Mouse (Mus musculus): ENCODE measurements at regions not wholly inside any gene's neighbourhood (a gene's known extent, or its start where the extent isn't known, plus 50 kb on each side); places are given as distances from the start of the nearest gene placed in this dataset.

- TF ChIP-seq CTCF (IDR thresholded peaks at IDR 0.05; ENCODE audit: insufficient read depth, low read length) (no peak), POLR2A (IDR thresholded peaks at IDR 0.05; ENCODE audit: borderline replicate concordance, extremely low read depth, low read depth, low read length) (no peak)
These were observed 215.2 kb downstream of the Papss1 start for GRCm38 (mm10) chr3:131779803-131780202.
